Mouse (Mus musculus) intestine, postnatal 0 days (tissue): ENCODE results near the gene Per3. TPM values are rescaled to one million over a fixed set of nuclear protein-coding genes. Genes with fewer than 3 reads are reported as not detected.

Source experiments
- ATAC-seq: fragments of 200-750 bp; cut with Nextera tagmentation; 2 replicates; pipeline ENCODE4 v1.8.0; 2017; ENCODE audit warnings: mild to moderate bottlenecking, moderate TSS enrichment, moderate library complexity
- H3K27ac ChIP-seq: fragments of 300-500 bp; sonication (generic); 2 replicates; pipeline ENCODE4 v1.5.1; 2014; ENCODE audit warnings: mild to moderate bottlenecking, low read depth, low read length, moderate library complexity
- H3K27me3 ChIP-seq: fragments of 300-500 bp; sonication (generic); replicated peaks from 2 replicates; pipeline ENCODE4 v1.6.1; 2014; ENCODE audit warnings: low read length, mixed read lengths; ENCODE audit not compliant: control insufficient read depth, insufficient read depth
- H3K36me3 ChIP-seq: fragments of 300-500 bp; sonication (generic); 2 replicates; pipeline ENCODE4 v1.6.1; 2014; ENCODE audit warnings: mild to moderate bottlenecking, moderate library complexity; ENCODE audit not compliant: control insufficient read depth, insufficient read depth
- H3K4me1 ChIP-seq: fragments of 300-500 bp; sonication (generic); replicated peaks from 2 replicates; pipeline ENCODE4 v1.6.1; 2014; ENCODE audit warnings: antibody characterized with exemption, low read length, mixed read lengths; ENCODE audit not compliant: control insufficient read depth, insufficient read depth
- H3K4me2 ChIP-seq: fragments of 300-500 bp; sonication (generic); replicated peaks from 2 replicates; pipeline ENCODE4 v1.6.1; 2014; ENCODE audit warnings: low read depth, mild to moderate bottlenecking, moderate library complexity
- H3K4me3 ChIP-seq: fragments of 300-500 bp; sonication (generic); 2 replicates; pipeline ENCODE4 v1.5.1; 2014; ENCODE audit warnings: low read depth, low read length
- H3K9ac ChIP-seq: fragments of 300-500 bp; sonication (generic); 2 replicates; pipeline ENCODE4 v1.6.1; 2014; ENCODE audit warnings: mild to moderate bottlenecking, low read depth, low read length
- H3K9me3 ChIP-seq: fragments of 300-500 bp; sonication (generic); 2 replicates; pipeline ENCODE4 v1.6.1; 2016; ENCODE audit warnings: mixed run types; ENCODE audit not compliant: control insufficient read depth
- CTCF ChIP-seq: sonication (generic); IDR thresholded peaks from 2 replicates; pipeline ENCODE4 v1.5.1; 2016; ENCODE audit warnings: low read depth, mild to moderate bottlenecking, control low read depth, antibody characterized with exemption, moderate library complexity
- WGBS: fragments of 180-500 bp; shearing (Covaris S2); extraction: QIAGEN DNeasy Blood & Tissue Kit; methylation state at CpG from one replicate; pipeline ENCODE4 v1.1.7; 2014; 5-methylcytosine and 5-hydroxymethylcytosine counted together
- polyA plus RNA-seq: library from polyadenylated mRNA; unstranded; fragments of >200 nt; fragmentation: Nextera tagmentation; extraction: Ambion mirVana; gene quantifications from 2 replicates; pipeline ENCODE4 v1.2.1, GENCODE M21; 2015

Gene Per3
- polyA plus RNA-seq, 1 experiment from 2014 or later = 2.1 TPM

DNA sequence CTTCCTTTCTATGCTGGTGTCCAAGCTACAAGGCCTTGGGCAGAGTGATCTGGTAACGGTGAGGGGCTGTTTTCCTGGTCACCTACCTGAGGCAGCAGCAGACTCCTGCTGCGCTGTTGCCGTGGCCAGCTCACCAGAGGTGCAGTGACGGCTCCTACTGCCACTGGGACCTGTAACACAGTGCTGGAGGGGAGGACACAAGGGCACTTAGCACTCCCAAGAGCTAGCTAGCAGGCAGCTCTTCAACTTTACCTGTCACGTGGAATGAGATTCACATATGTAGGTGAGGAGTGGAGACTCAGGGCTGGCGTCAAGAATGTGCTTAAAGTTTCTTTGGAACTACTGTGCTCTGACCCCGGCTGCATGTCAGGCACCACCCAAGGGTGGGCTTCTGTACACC lies 34.1 kb downstream of the Per3 start:
- H3K27me3 ChIP-seq = no peaks in the 10 kb centered on the region
- no peak for TF ChIP-seq CTCF
- ATAC-seq = no peak
- no peak overlapping the region for H3K4me2 ChIP-seq
- H3K27ac ChIP-seq = no peak overlapping the region
- no peak overlapping the region for H3K9ac ChIP-seq
- peaks cover 11% of the 10 kb centered on the region; the same call in 1 of the 2 replicates for H3K36me3 ChIP-seq
- WGBS = 87% methylated on average over 7 of the region's 7 CpGs
- no peaks in the 10 kb centered on the region for H3K4me1 ChIP-seq
- H3K9me3 ChIP-seq = no peaks in the 10 kb centered on the region
- no peak overlapping the region for H3K4me3 ChIP-seq

DNA sequence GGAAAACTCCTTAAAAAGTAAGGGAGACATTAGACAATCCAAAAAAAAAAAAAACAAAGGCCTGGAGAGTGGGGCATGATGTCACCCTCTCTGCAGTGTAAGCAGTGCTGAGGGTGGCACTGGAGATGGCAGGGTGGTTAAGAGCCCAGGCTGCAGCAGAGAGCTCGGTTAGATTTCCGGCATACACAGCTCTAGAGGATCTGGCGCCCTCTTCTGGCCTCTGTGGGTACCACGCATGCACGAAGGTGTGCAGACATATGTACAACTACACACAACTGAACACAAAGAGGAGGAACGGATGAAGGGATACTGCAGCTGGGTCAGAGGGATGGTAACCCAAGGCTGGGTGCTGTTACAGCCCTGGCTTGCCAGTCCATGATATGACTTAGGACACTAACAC lies 37.5 kb downstream of the Per3 start:
- ATAC-seq = no peak
- Histone ChIP-seq H3K9ac (no peak overlapping the region), H3K36me3 (no peaks in the 10 kb centered on the region), H3K4me1 (no peaks in the 10 kb centered on the region), H3K4me3 (no peak overlapping the region), H3K4me2 (no peak overlapping the region), H3K27me3 (no peaks in the 10 kb centered on the region), H3K9me3 (no peaks in the 10 kb centered on the region), H3K27ac (no peak overlapping the region)
- TF ChIP-seq CTCF = peak; percentile 69
- WGBS = 65% methylated on average over 6 of the region's 6 CpGs

DNA sequence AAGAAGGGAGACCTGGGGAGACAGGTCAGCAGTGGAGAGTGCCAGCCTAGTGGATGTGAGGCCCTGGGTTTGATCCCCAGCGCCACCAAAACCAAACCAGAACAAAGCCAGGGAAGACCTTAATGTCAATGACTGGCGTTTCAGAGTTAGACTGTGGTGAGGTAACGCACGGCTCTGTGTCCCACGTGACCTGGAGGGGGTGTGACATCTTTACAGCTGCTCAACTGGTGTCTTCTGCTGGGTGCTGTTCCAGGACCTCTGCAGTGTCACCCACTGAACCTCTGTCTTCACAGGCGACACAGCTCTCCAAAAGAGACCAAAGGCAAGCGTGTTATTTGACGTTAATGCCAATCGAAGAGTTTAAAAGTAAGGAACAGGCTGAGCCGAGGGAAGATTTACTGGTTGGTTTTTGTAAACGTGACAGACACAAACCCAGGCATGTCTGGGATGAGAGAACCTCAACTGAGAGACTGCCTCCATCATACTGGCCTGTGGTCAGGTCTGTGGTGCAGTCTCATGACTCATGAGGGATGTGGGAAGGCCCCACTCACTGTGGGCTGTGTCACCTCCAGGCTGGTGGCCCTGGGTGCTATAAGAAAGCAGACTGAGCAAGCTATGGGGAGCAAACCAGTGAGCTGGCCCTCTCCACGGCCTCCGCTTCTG lies 38.7 kb downstream of the Per3 start:
- WGBS = 88% methylated on average over 13 of the region's 13 CpGs
- no peak overlapping the region for H3K4me2 ChIP-seq
- no peaks in the 10 kb centered on the region for H3K27me3 ChIP-seq
- no peak overlapping the region for H3K4me3 ChIP-seq
- no peak overlapping the region for H3K27ac ChIP-seq
- no peaks in the 10 kb centered on the region for H3K9me3 ChIP-seq
- H3K9ac ChIP-seq = no peak overlapping the region
- no peaks in the 10 kb centered on the region for H3K4me1 ChIP-seq
- no peaks in the 10 kb centered on the region for H3K36me3 ChIP-seq
- no peak for ATAC-seq
- no peak for TF ChIP-seq CTCF

DNA sequence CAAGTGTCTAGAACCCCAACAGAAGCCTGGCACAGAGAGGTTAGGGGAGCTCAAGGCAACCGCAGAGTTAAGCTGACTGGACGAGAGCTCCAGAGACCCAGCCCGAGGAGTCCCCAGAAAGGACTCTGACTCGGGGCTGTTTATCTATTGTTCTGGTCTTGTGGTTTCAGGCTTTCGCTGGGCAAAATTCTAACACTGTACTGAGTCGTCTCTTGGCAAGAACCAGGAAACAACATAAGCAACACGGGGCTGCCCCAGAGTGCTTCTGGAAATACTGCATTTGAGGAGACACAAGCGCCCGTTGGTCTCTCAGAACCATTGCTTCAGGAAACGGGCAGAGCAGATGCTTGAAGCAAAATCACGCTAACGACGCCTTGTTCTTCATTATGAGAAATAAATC lies 43.1 kb downstream of the Per3 start:
- TF ChIP-seq CTCF = no peak
- Histone ChIP-seq H3K9me3 (no peaks in the 10 kb centered on the region), H3K4me1 (no peaks in the 10 kb centered on the region), H3K36me3 (no peaks in the 10 kb centered on the region), H3K4me2 (no peak overlapping the region), H3K9ac (no peak overlapping the region), H3K27ac (no peak overlapping the region), H3K4me3 (no peak overlapping the region), H3K27me3 (no peaks in the 10 kb centered on the region)
- WGBS = 35% methylated on average over 13 of the region's 13 CpGs
- no peak for ATAC-seq

DNA sequence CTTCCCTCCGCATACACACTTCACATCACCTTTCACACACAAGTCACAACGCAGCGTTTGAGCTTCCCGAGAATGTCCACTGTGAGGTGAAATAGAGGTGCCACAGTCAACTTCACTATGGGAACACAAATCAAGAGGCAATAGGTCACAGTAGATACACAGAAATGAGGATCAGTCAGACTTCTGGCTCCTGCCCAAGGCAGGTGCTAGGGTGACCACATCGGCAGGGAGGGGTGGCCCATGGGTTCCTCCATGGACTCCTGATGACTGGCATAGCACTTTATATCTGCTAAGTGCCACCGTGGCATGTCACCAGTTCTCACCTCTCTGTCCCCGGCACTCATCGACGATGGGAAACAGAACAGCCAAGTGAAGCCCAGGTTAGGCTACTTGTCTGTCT lies 45.8 kb downstream of the Per3 start:
- Histone ChIP-seq H3K36me3 (no peaks in the 10 kb centered on the region), H3K27me3 (no peaks in the 10 kb centered on the region), H3K4me2 (no peak overlapping the region), H3K4me3 (no peak overlapping the region), H3K9ac (no peak overlapping the region), H3K27ac (no peak overlapping the region), H3K4me1 (no peaks in the 10 kb centered on the region), H3K9me3 (no peaks in the 10 kb centered on the region)
- WGBS = 92% methylated on average over 9 of the region's 9 CpGs
- ATAC-seq = no peak
- no peak for TF ChIP-seq CTCF

DNA sequence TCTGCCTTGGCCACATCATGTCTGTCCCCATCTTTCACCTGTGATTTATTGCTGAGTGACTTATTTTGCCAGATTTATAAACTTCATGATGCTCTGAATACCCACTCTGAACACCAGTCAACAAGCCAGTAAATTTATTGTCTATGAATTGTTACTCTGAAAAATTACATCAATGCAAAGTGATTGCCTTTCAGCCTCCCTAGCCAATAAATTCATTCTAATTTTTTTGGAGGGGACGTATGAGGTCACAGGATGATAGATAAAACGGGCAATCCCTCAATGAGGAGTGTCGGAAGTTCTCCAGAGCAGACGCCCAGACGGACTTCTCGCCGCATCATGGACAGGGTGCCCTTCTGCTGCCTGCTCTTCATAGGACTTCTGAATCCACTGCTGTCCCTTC lies 47.7 kb downstream of the Per3 start, which contains the start of gene Uts2:
Uts2 (plus strand) TSS at position 301 of the 400 bp plus-strand sequence.
- ATAC-seq = no peak
- TF ChIP-seq CTCF = no peak
- WGBS = 87% methylated on average over 7 of the region's 7 CpGs

More for the DNA sequence above, 47.7 kb downstream of the Per3 start, which contains the start of gene Uts2:
- no peak within 1 kb of the TSS for H3K27ac ChIP-seq
- H3K4me3 ChIP-seq = no peak within 1 kb of the TSS
- H3K4me2 ChIP-seq = no peak within 1 kb of the TSS
- H3K4me1 ChIP-seq = no peaks in the 10 kb centered on the region
- no peaks in the 10 kb centered on the region for H3K36me3 ChIP-seq
- H3K27me3 ChIP-seq = no peaks in the 10 kb centered on the region
- H3K9me3 ChIP-seq = no peaks in the 10 kb centered on the region
- no peak within 1 kb of the TSS for H3K9ac ChIP-seq
